Mouse (Mus musculus): ENCODE measurements around the gene Gtf2h3. TPM values are rescaled to one million over a fixed set of nuclear protein-coding genes. Genes with fewer than 3 reads are reported as not detected.
A peak's percentile ranks its signal among the peaks of the same experiment; 100 is the strongest.
"Not testable (repeated sequence)": the region's sequence is repeated elsewhere in the genome, so short reads cannot be mapped to it uniquely, and the experiment has no call there.

Gene Gtf2h3
- polyA plus RNA-seq, 1 experiment from 2014 or later, result 50.3 TPM

GRCm38 (mm10) chr5:124598224-124599174 lies 19.6 kb downstream of the Gtf2h3 start:
- peak; percentile 100 for ATAC-seq (ENCODE audit: low FRiP score)
- WGBS, result 6% methylated on average over 30 of the region's 30 CpGs

GRCm38 (mm10) chr5:124599726-124600125 lies 20.8 kb downstream of the Gtf2h3 start:
- Histone ChIP-seq H3K36me3 (peaks cover 53% of the 10 kb centered on the region), H3K4me1 (replicated peaks) (peaks cover 19% of the 10 kb centered on the region), H3K9ac (0 out of 2 replicates have a peak overlapping the region, but pooled peaks have one; percentile 83), H3K4me3 (peak overlapping the region; percentile 90), H3K4me2 (peak overlapping the region; percentile 98)
- not testable (repeated sequence) for H3K27ac ChIP-seq; H3K9me3 ChIP-seq; H3K27me3 ChIP-seq; ATAC-seq (ENCODE audit: low FRiP score)
- WGBS, result 65% methylated on average over 8 of the region's 8 CpGs

More at GRCm38 (mm10) chr5:124598224-124599174, 19.6 kb downstream of the Gtf2h3 start:
- H3K9me3 ChIP-seq, result no peaks in the 10 kb centered on the region
- peaks cover 55% of the 10 kb centered on the region for H3K36me3 ChIP-seq
- H3K9ac ChIP-seq, result peak overlapping the region; percentile 83
- H3K4me1 ChIP-seq (replicated peaks), result peaks cover 19% of the 10 kb centered on the region
- H3K4me3 ChIP-seq, result peak overlapping the region; percentile 90
- H3K27ac ChIP-seq, result peak overlapping the region; percentile 40; the same call in 1 of the 2 replicates
- no peaks in the 10 kb centered on the region for H3K27me3 ChIP-seq
- H3K4me2 ChIP-seq, result peak overlapping the region; percentile 98

DNA sequence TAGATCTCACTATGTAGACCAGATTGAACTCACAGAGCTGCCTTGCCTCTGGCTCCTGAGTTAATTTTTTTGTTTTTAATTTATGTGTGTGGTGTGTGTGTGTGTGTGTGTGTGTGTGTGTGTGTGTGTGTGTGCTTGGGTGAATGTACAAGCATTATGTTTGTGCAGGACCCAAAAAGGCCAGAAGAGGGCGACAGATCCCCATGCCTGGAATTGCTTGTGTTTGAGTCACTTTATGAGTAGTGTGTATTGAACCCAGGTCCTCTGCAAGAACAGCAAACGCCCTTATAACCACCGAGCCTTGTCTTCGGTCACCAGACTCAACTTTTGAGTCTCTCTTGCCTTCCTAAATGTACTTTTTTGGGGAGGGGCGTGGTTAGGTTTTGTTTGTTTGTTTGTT lies 23.4 kb downstream of the Gtf2h3 start:
- peaks cover 50% of the 10 kb centered on the region for H3K36me3 ChIP-seq
- no peak overlapping the region for H3K4me2 ChIP-seq
- H3K9ac ChIP-seq, result no peak overlapping the region
- no peak overlapping the region for H3K27ac ChIP-seq
- H3K4me1 ChIP-seq (replicated peaks), result peaks cover 19% of the 10 kb centered on the region
- 75% methylated on average over 5 of the region's 5 CpGs for WGBS
- no peaks in the 10 kb centered on the region for H3K9me3 ChIP-seq
- ATAC-seq (ENCODE audit: low FRiP score), result no peak
- no peak overlapping the region for H3K4me3 ChIP-seq
- no peaks in the 10 kb centered on the region for H3K27me3 ChIP-seq

DNA sequence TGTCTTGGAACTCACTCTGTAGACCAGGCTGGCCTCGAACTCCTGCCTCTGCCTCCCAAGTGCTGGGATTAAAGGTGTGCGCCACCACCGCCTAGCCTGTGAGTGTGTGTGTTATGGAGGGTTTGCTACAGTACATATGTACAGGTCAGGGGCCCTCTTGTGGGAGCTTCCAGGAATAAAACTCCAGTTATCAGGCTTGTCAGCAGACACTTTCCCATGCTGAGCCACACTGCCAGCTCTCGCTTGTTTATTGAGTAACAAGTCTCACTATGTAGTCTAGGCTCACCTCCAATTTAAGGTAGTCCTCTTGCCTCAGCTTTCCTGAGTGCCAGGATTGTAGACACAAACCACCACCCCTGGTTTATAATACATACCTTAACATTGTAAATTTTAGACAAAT lies 25.4 kb downstream of the Gtf2h3 start:
- Histone ChIP-seq H3K4me2 (no peak overlapping the region), H3K27ac (no peak overlapping the region), H3K27me3 (no peaks in the 10 kb centered on the region), H3K9ac (no peak overlapping the region), H3K4me3 (no peak overlapping the region), H3K9me3 (no peaks in the 10 kb centered on the region), H3K4me1 (replicated peaks) (peaks cover 10% of the 10 kb centered on the region), H3K36me3 (peaks cover 66% of the 10 kb centered on the region)
- WGBS, result 94% methylated on average over 4 of the region's 4 CpGs
- no peak for ATAC-seq (ENCODE audit: low FRiP score)

- Histone ChIP-seq H3K4me2 (no peak overlapping the region), H3K4me3 (no peak overlapping the region), H3K4me1 (replicated peaks) (0 out of 2 replicates have a peak, but pooled peaks cover 1% of the 10 kb centered on the region), H3K36me3 (peaks cover 73% of the 10 kb centered on the region), H3K9me3 (no peaks in the 10 kb centered on the region), H3K9ac (no peak overlapping the region), H3K27me3 (no peaks in the 10 kb centered on the region), H3K27ac (no peak overlapping the region)
- ATAC-seq (ENCODE audit: low FRiP score), result no peak
- 90% methylated on average over 17 of the region's 17 CpGs for WGBS
Observed at GRCm38 (mm10) chr5:124605041-124605622, 26.2 kb downstream of the Gtf2h3 start.

DNA sequence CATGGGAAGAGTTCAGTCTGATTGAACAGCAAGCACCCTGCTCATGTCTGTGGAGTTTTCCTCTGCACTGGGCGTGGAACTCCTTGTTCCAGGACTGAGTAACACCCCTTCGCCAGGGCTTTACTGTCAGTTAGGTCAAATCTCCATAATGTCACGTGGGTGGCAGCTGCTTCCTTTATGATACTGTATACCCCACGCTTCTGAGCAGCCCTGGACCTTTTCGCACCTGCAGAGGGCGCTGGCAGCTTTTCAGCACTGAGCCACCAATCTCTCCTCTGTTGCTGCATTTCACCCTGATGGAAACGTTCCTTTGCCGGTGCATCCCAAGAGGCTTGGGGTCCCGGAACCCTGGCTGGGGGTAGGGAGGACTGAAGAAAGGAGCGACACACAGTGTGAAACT lies 32.0 kb downstream of the Gtf2h3 start:
- H3K27ac ChIP-seq, result no peak overlapping the region
- no peak overlapping the region for H3K4me2 ChIP-seq
- H3K27me3 ChIP-seq, result no peaks in the 10 kb centered on the region
- H3K36me3 ChIP-seq, result peaks cover 71% of the 10 kb centered on the region
- no peaks in the 10 kb centered on the region for H3K4me1 ChIP-seq (replicated peaks)
- no peak for ATAC-seq (ENCODE audit: low FRiP score)
- 75% methylated on average over 10 of the region's 10 CpGs for WGBS
- H3K9ac ChIP-seq, result no peak overlapping the region
- H3K9me3 ChIP-seq, result no peaks in the 10 kb centered on the region
- no peak overlapping the region for H3K4me3 ChIP-seq

DNA sequence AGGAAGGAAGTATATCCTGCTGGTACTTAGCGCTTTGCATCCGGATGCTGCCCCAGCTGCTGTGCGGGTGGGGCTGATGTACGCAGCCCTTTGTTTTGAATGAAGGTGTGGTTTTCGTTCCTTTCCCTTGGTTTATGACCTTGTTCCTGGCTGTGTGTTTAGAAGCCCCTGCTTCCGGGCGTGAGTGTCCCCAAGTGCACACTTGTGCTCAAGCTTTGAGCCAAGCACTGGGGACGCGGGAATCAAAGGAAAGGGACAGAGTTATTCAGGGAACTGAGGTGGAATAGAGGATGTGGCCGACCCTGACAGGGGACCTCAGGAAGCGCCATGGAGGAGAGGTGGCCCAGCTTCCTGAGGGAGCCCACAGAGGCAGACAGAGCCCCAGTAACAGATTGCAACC lies 35.8 kb downstream of the Gtf2h3 start:
- no peak overlapping the region for H3K9ac ChIP-seq
- H3K36me3 ChIP-seq, result peaks cover 69% of the 10 kb centered on the region
- H3K27ac ChIP-seq, result no peak overlapping the region
- H3K4me3 ChIP-seq, result no peak overlapping the region
- no peaks in the 10 kb centered on the region for H3K27me3 ChIP-seq
- WGBS, result 89% methylated on average over 11 of the region's 11 CpGs
- no peaks in the 10 kb centered on the region for H3K4me1 ChIP-seq (replicated peaks)
- no peaks in the 10 kb centered on the region for H3K9me3 ChIP-seq
- no peak for ATAC-seq (ENCODE audit: low FRiP score)
- H3K4me2 ChIP-seq, result no peak overlapping the region

DNA sequence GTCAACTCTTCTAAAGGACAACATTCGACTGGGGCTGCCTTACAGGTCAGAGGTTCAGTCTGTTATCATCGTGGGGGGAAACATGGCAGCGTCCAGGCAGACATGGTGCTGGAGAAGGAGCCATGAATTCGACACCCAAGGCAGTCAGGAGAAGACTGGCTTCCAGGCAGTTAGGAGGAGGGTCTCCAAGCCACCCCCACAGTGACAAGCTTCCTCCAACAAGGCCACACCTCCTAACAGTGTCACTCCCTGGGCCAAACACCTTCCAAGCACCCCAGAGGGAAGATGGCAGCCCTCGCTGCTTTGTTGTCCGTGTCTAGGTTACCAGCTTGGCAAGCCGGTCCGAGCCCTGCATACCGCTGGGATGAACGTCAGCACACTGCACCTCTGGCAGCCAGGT lies 39.8 kb downstream of the Gtf2h3 start:
- H3K4me3 ChIP-seq, result no peak overlapping the region
- WGBS, result 91% methylated on average over 10 of the region's 10 CpGs
- peaks cover 60% of the 10 kb centered on the region for H3K36me3 ChIP-seq
- no peaks in the 10 kb centered on the region for H3K27me3 ChIP-seq
- no peak overlapping the region for H3K4me2 ChIP-seq
- no peak for ATAC-seq (ENCODE audit: low FRiP score)
- H3K27ac ChIP-seq, result no peak overlapping the region
- H3K9me3 ChIP-seq, result no peaks in the 10 kb centered on the region
- no peak overlapping the region for H3K9ac ChIP-seq
- no peaks in the 10 kb centered on the region for H3K4me1 ChIP-seq (replicated peaks)

- H3K4me1 ChIP-seq (replicated peaks), result no peaks in the 10 kb centered on the region
- no peaks in the 10 kb centered on the region for H3K27me3 ChIP-seq
- no peak overlapping the region for H3K9ac ChIP-seq
- H3K4me2 ChIP-seq, result no peak overlapping the region
- H3K27ac ChIP-seq, result no peak overlapping the region
- no peak for ATAC-seq (ENCODE audit: low FRiP score)
- H3K9me3 ChIP-seq, result no peaks in the 10 kb centered on the region
- WGBS, result 75% methylated on average over 13 of the region's 13 CpGs
- H3K36me3 ChIP-seq, result peaks cover 61% of the 10 kb centered on the region
- H3K4me3 ChIP-seq, result no peak overlapping the region
Observed at GRCm38 (mm10) chr5:124621362-124621761, 42.4 kb downstream of the Gtf2h3 start.

DNA sequence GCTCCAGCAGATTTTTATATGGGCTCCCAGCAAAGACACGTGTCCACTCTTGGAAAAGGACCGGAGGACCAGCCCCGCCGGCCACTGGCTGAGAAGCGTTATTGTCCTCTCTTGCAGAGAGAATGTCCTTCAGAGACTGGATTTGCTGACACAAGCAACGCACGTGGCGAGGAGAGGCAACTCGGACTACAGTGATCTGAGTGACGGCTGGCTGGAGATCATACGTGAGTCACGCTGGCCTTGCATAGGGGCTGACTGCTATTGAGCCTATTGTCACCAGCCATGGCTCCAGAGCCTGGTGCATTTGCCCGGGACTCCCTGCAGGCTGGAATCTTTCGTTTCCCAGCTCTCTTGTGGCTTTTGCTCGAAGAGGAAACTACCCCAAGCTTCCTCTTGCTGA lies 44.0 kb downstream of the Gtf2h3 start:
- no peak for ATAC-seq (ENCODE audit: low FRiP score)
- no peaks in the 10 kb centered on the region for H3K27me3 ChIP-seq
- peaks cover 48% of the 10 kb centered on the region for H3K36me3 ChIP-seq

GRCm38 (mm10) chr5:124624291-124624690 lies 45.4 kb downstream of the Gtf2h3 start:
- Histone ChIP-seq H3K27me3 (no peaks in the 10 kb centered on the region), H3K9ac (no peak overlapping the region), H3K9me3 (no peaks in the 10 kb centered on the region), H3K27ac (no peak overlapping the region), H3K36me3 (peaks cover 38% of the 10 kb centered on the region), H3K4me2 (no peak overlapping the region), H3K4me1 (replicated peaks) (peaks cover 8% of the 10 kb centered on the region), H3K4me3 (no peak overlapping the region)
- no peak for ATAC-seq (ENCODE audit: low FRiP score)
- WGBS, result 93% methylated on average over 9 of the region's 9 CpGs

More for the DNA sequence above, 44.0 kb downstream of the Gtf2h3 start:
- H3K4me2 ChIP-seq, result no peak overlapping the region
- H3K27ac ChIP-seq, result no peak overlapping the region
- H3K4me3 ChIP-seq, result no peak overlapping the region
- H3K9me3 ChIP-seq, result no peaks in the 10 kb centered on the region
- no peak overlapping the region for H3K9ac ChIP-seq
- peaks cover 1% of the 10 kb centered on the region for H3K4me1 ChIP-seq (replicated peaks)
- WGBS, result 90% methylated on average over 15 of the region's 15 CpGs

DNA sequence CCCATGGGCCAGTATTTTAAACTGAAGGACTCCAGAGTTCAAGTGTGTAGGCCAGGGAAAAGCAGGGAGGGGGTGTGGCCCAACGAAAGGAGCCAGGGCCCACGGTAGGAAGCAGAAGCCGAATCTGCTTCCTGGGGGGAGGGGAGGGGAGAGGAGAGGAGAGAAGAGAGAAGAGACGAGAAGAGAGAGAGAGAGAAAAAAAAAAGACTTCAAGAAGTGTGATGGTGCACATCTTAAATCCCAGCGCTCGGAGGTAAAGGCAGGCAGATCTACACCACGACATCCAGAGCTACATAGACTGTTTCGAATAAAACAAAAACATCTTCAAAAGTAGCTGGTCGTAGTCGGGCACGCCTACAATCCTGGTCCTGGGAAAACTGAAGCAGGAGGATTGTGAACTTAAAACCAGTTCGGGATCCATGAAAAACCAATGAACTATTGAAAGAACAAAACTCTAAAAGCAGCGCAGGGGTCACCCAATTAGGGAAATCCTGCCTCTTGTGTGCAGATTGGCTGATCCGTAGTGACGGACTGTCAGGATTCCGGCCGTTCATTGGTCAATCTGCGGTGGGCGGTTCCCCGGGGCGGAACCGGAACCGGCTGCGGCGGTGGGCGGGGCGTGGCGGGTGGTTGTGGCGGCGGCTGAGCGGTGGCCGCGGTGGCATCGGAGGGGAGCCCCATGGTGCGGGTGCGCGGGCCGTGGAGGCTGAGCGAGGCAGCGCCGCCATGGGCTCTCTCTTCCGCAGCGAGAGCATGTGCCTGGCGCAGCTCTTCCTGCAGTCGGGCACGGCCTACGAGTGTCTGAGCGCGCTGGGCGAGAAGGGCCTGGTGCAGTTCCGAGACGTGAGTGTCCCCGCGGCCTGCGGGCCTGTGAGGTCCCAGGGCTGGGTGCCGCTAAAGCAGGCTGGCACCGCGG lies 49.8 kb downstream of the Gtf2h3 start, which contains the start of gene Atp6v0a2:
Gene Atp6v0a2, plus strand, starts transcription at position 129 of the 916 bp plus-strand sequence.
- H3K4me3 ChIP-seq, result peak within 1 kb of the TSS; percentile 98
- H3K9ac ChIP-seq, result peak within 1 kb of the TSS; percentile 96
- peak; percentile 95 for ATAC-seq (ENCODE audit: low FRiP score)
- H3K27me3 ChIP-seq, result no peaks in the 10 kb centered on the region
- peaks cover 22% of the 10 kb centered on the region for H3K36me3 ChIP-seq
- H3K9me3 ChIP-seq, result no peaks in the 10 kb centered on the region
- peaks cover 21% of the 10 kb centered on the region for H3K4me1 ChIP-seq (replicated peaks)
- H3K27ac ChIP-seq, result peak within 1 kb of the TSS; percentile 70
- H3K4me2 ChIP-seq, result peak within 1 kb of the TSS; percentile 92
- WGBS, result under 1% methylated on average over 56 of the region's 58 CpGs
